Mouse (Mus musculus): ENCODE results near the gene Zcchc8. TPM values are rescaled to one million over a fixed set of nuclear protein-coding genes. Genes with fewer than 3 reads are reported as not detected.

The Zcchc8 gene
- polyA plus RNA-seq, 1 experiment, result 71.5 TPM

DNA sequence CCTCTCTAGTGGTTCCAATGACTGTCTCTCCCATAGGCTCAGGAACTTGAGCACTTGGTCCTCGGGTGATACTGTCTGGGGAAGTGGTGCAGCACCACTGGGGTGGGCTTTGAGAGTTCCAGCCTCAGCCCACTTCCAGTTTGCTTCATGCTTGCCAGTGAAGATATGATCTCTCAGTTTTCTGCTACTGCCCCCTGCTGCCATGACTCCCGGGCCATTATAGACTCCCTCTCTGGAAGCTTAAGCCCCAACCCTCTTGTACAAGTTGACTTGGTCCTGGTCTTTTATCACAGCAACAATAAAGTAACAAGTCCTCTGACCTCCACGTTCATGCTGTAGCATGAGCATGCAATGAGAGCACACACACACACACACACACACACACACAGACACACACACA lies 41.8 kb downstream of the Zcchc8 start:
- H3K27me3 ChIP-seq (ENCODE audit: control insufficient read depth, insufficient read depth, low read length), result no peaks in the 10 kb centered on the region
- H3K27ac ChIP-seq (ENCODE audit: control insufficient read depth, insufficient read depth, low read length), result no peak overlapping the region
- no peaks in the 10 kb centered on the region for H3K36me3 ChIP-seq (ENCODE audit: control insufficient read depth, insufficient read depth, low read length)
- DNase-seq, result no peak
- peaks cover 13% of the 10 kb centered on the region for H3K4me1 ChIP-seq (replicated peaks; ENCODE audit: control insufficient read depth, insufficient read depth, low read length)
- WGBS, result 63% methylated on average over 3 of the region's 3 CpGs
- H3K4me3 ChIP-seq (ENCODE audit: control insufficient read depth, insufficient read depth, low read length), result no peak overlapping the region
- TF ChIP-seq CTCF (IDR thresholded peaks at IDR 0.05; ENCODE audit: borderline replicate concordance, control insufficient read depth, extremely low read depth, insufficient read depth, low read length, poor library complexity) (no peak), POLR2A (IDR thresholded peaks at IDR 0.05; ENCODE audit: control insufficient read depth, extremely low read depth, insufficient read depth, low read length, poor library complexity) (no peak)

DNA sequence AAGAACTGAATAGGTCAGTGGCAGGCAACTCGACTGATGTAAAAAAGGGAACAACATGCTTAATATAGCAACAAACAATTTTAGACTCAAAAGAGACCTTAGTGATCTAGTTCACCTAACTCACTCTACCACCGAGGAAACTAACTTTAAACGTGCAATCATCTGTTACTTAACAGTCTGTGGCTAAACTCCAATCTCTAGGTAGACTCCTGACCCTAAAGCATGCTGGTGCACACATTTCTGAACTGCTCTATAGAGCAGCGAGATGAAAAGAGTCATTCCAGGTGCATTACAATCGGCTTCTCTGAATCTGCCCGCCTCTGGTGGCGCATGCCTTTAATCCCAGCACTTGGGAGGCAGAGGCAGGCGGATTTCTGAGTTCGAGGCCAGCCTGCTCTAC lies 45.2 kb downstream of the Zcchc8 start:
- Histone ChIP-seq H3K27ac (ENCODE audit: control insufficient read depth, insufficient read depth, low read length) (no peak overlapping the region), H3K36me3 (ENCODE audit: control insufficient read depth, insufficient read depth, low read length) (no peaks in the 10 kb centered on the region), H3K4me1 (replicated peaks; ENCODE audit: control insufficient read depth, insufficient read depth, low read length) (peaks cover 8% of the 10 kb centered on the region), H3K27me3 (ENCODE audit: control insufficient read depth, insufficient read depth, low read length) (no peaks in the 10 kb centered on the region), H3K4me3 (ENCODE audit: control insufficient read depth, insufficient read depth, low read length) (no peak overlapping the region)
- TF ChIP-seq CTCF (IDR thresholded peaks at IDR 0.05; ENCODE audit: borderline replicate concordance, control insufficient read depth, extremely low read depth, insufficient read depth, low read length, poor library complexity), result no peak
- no peak for TF ChIP-seq POLR2A (IDR thresholded peaks at IDR 0.05; ENCODE audit: control insufficient read depth, extremely low read depth, insufficient read depth, low read length, poor library complexity)
- DNase-seq, result no peak
- WGBS, result 50% methylated on average over 9 of the region's 9 CpGs

DNA sequence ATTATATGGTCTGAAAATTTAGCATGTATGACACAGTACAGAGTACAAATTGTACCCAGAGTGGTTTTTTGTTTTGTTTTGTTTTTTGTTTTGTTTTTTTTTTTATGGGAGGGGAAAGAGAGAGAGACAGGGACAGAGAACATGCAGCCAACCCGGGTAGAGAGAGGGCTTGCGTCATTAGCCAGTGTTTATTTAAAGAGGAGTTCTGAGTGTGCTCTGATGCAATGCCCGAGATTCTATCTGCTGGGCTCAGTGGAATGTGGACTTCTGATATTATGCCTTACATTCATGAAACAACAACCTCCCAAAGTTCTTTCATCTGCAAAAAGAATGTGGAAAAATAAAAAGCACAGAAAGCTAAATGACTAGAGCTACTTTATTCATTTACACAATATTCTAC lies 45.7 kb downstream of the Zcchc8 start:
- TF ChIP-seq POLR2A (IDR thresholded peaks at IDR 0.05; ENCODE audit: control insufficient read depth, extremely low read depth, insufficient read depth, low read length, poor library complexity) (no peak), CTCF (IDR thresholded peaks at IDR 0.05; ENCODE audit: borderline replicate concordance, control insufficient read depth, extremely low read depth, insufficient read depth, low read length, poor library complexity) (no peak)
- no peaks in the 10 kb centered on the region for H3K36me3 ChIP-seq (ENCODE audit: control insufficient read depth, insufficient read depth, low read length)
- 78% methylated on average over 3 of the region's 3 CpGs for WGBS

DNA sequence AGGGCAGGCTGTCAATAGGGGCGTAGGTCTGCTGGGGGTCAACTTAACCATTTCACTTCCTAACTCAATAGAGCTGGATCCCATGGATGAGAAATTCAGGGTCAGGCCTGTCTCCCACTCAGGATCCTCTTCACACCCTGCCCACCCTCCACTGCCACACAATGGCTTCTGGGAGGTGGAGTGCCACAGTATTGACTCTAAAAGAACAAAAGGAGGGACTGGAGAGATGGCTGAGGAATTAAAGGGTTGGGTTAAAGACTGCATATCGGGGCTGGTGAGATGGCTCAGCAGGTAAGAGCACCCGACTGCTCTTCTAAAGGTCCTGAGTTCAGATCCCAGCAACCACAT lies 49.5 kb downstream of the Zcchc8 start:
- Histone ChIP-seq H3K27ac (ENCODE audit: control insufficient read depth, insufficient read depth, low read length) (no peak overlapping the region), H3K4me3 (ENCODE audit: control insufficient read depth, insufficient read depth, low read length) (no peak overlapping the region)
- WGBS, result 96% methylated on average over 3 of the region's 3 CpGs

More for the DNA sequence above, 45.7 kb downstream of the Zcchc8 start:
- H3K27ac ChIP-seq (ENCODE audit: control insufficient read depth, insufficient read depth, low read length), result no peak overlapping the region
- no peak for DNase-seq
- H3K27me3 ChIP-seq (ENCODE audit: control insufficient read depth, insufficient read depth, low read length), result no peaks in the 10 kb centered on the region
- peaks cover 11% of the 10 kb centered on the region for H3K4me1 ChIP-seq (replicated peaks; ENCODE audit: control insufficient read depth, insufficient read depth, low read length)
- H3K4me3 ChIP-seq (ENCODE audit: control insufficient read depth, insufficient read depth, low read length), result no peak overlapping the region

DNA sequence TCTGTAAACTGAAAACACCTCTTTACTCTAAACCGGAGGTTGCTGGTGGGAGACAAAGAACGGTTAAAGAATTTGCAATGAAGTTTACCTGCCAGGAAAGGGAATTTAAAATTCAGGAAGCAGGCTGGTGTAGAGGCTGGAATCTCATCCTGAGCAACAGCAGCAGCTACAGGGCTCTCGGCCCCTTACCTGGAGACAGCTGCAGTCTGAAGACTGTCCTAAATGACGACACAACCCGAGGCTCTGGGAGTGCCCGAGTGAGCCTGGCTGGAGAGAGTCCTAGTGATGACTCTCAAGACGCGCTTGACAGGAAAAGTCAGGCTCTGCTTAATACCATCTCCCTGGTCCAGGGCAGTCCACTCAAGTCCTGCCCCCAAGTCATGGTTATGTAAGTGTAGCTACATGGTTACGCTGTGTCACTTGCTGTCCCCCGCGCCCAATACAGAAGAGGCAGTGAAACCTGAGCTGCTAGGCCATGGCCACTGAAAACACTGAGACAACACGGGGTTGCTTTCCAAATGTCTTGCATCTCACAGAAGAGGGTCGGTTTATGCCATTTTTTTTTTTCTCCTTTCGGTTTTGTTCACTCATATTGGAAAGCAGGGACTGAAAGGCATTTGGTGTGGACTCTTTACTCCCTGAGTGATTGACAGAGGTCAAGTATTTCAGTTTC lies 50.0 kb downstream of the Zcchc8 start:
- H3K36me3 ChIP-seq (ENCODE audit: control insufficient read depth, insufficient read depth, low read length), result no peaks in the 10 kb centered on the region
- peak overlapping the region; percentile 31; the same call in 1 of the 2 replicates for H3K27ac ChIP-seq (ENCODE audit: control insufficient read depth, insufficient read depth, low read length)
- H3K4me3 ChIP-seq (ENCODE audit: control insufficient read depth, insufficient read depth, low read length), result peak overlapping the region; percentile 31
- no peaks in the 10 kb centered on the region for H3K27me3 ChIP-seq (ENCODE audit: control insufficient read depth, insufficient read depth, low read length)
- no peak for TF ChIP-seq POLR2A (IDR thresholded peaks at IDR 0.05; ENCODE audit: control insufficient read depth, extremely low read depth, insufficient read depth, low read length, poor library complexity)
- TF ChIP-seq CTCF (IDR thresholded peaks at IDR 0.05; ENCODE audit: borderline replicate concordance, control insufficient read depth, extremely low read depth, insufficient read depth, low read length, poor library complexity), result no peak
- WGBS, result 30% methylated on average over 14 of the region's 14 CpGs
- peaks cover 14% of the 10 kb centered on the region for H3K4me1 ChIP-seq (replicated peaks; ENCODE audit: control insufficient read depth, insufficient read depth, low read length)
- peak; percentile 8 for DNase-seq

More for the DNA sequence above, 49.5 kb downstream of the Zcchc8 start:
- Histone ChIP-seq H3K36me3 (ENCODE audit: control insufficient read depth, insufficient read depth, low read length) (no peaks in the 10 kb centered on the region), H3K4me1 (replicated peaks; ENCODE audit: control insufficient read depth, insufficient read depth, low read length) (peaks cover 14% of the 10 kb centered on the region), H3K27me3 (ENCODE audit: control insufficient read depth, insufficient read depth, low read length) (no peaks in the 10 kb centered on the region)
- no peak for DNase-seq
- TF ChIP-seq CTCF (IDR thresholded peaks at IDR 0.05; ENCODE audit: borderline replicate concordance, control insufficient read depth, extremely low read depth, insufficient read depth, low read length, poor library complexity) (no peak), POLR2A (IDR thresholded peaks at IDR 0.05; ENCODE audit: control insufficient read depth, extremely low read depth, insufficient read depth, low read length, poor library complexity) (no peak)

DNA sequence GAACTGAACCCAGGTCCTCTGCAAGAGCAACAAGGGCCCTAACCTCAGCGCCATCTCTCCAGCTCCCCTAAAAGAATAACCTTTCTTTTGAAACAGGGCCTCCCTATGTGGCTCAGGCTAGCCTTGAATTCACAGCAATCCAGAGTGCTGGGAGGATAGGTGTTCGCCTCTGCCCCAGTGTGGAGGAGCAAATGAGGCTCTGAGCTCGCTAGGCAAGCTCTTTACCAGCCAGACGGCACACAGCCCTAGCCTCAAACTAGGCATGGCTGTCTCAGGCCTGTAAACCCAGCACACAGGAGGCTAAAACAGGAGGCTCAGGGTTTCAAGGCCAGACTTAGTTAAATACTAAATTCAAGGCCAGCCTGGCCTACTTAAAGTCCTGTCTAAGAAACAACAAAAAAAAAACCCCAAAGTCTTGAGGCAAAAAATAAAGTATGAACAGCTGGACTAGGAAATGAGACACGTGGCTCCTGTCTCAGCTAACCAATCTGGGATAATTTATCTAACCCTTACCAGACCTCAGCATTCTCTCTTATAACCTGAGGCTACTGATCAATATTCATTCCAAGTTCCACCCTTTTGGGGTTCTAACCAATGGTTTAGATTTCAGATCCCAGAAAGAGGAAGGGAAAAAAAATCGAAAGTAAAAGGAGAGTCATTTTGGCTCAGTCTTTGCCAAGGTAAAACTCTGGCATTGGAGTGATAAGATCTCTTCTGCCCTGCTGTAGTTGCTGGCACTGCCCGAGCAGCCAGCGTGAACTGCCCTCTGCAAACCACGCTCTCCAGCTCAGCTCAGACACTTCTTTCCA lies 50.7 kb downstream of the Zcchc8 start:
- H3K4me1 ChIP-seq (replicated peaks; ENCODE audit: control insufficient read depth, insufficient read depth, low read length), result peaks cover 14% of the 10 kb centered on the region
- no peaks in the 10 kb centered on the region for H3K27me3 ChIP-seq (ENCODE audit: control insufficient read depth, insufficient read depth, low read length)
- H3K27ac ChIP-seq (ENCODE audit: control insufficient read depth, insufficient read depth, low read length), result peak overlapping the region; percentile 31; the same call in 1 of the 2 replicates
- TF ChIP-seq CTCF (IDR thresholded peaks at IDR 0.05; ENCODE audit: borderline replicate concordance, control insufficient read depth, extremely low read depth, insufficient read depth, low read length, poor library complexity) (no peak), POLR2A (IDR thresholded peaks at IDR 0.05; ENCODE audit: control insufficient read depth, extremely low read depth, insufficient read depth, low read length, poor library complexity) (no peak)
- 35% methylated on average over 9 of the region's 9 CpGs for WGBS
- DNase-seq, result no peak
- no peaks in the 10 kb centered on the region for H3K36me3 ChIP-seq (ENCODE audit: control insufficient read depth, insufficient read depth, low read length)
- peak overlapping the region; percentile 31 for H3K4me3 ChIP-seq (ENCODE audit: control insufficient read depth, insufficient read depth, low read length)
